Mouse (Mus musculus): Measurements from ENCODE around the gene Kazn. TPM values are rescaled to one million over a fixed set of nuclear protein-coding genes. Genes with fewer than 3 reads are reported as not detected.

The Kazn gene
- total and polyA plus RNA-seq, 3 experiments: 1.3 to 9.7 (median 4.2) TPM

- no peak for TF ChIP-seq MAX (IDR thresholded peaks at IDR 0.05; ENCODE audit: low read length)
- TF ChIP-seq E2F4 (IDR thresholded peaks at IDR 0.05; ENCODE audit: insufficient replicate concordance, low read depth, low read length): no peak
- no peak for TF ChIP-seq CHD1 (IDR thresholded peaks at IDR 0.05; ENCODE audit: low read depth, low read length)
- no peak for TF ChIP-seq ZNF384 (IDR thresholded peaks at IDR 0.05; ENCODE audit: low read depth, low read length)
- no peak for TF ChIP-seq ZMIZ1 (IDR thresholded peaks at IDR 0.05; ENCODE audit: low read depth, low read length)
- no peak for TF ChIP-seq HCFC1 (IDR thresholded peaks at IDR 0.05; ENCODE audit: low read depth, low read length)
- no peak for TF ChIP-seq USF2 (conservative IDR thresholded peaks at IDR 0.05; ENCODE audit: low read depth, low read length)
- TF ChIP-seq IRF4 (IDR thresholded peaks at IDR 0.05; ENCODE audit: low read depth, low read length): no peak
- TF ChIP-seq ZC3H11A (IDR thresholded peaks at IDR 0.05; ENCODE audit: low read depth, low read length): no peak
- TF ChIP-seq MAZ (IDR thresholded peaks at IDR 0.05; ENCODE audit: low read depth, low read length): no peak
- Histone ChIP-seq H3K27me3 (replicated peaks) (no peaks in the 10 kb centered on the region), H3K79me2 (replicated peaks; ENCODE audit: control insufficient read depth, extremely low read depth, insufficient read depth, poor library complexity, severe bottlenecking) (no peaks in the 10 kb centered on the region), H3K36me3 (replicated peaks in 1 of 2; ENCODE audit: control insufficient read depth in 1 of 2, insufficient read depth in 1 of 2, low read length in 1 of 2) (peaks cover 0 to 2% of the 10 kb centered on the region in 2 experiments), H3K4me1 (ENCODE audit: control insufficient read depth in 1 of 2, insufficient read depth in 2 of 2) (peaks cover 0 to 8% of the 10 kb centered on the region in 2 experiments; a peak in 2 of 4 replicates), H3K27ac (ENCODE audit: insufficient read depth, low read depth) (no peak overlapping the region), H3K9ac (ENCODE audit: insufficient read depth, low read depth) (no peak overlapping the region), H3K9me3 (replicated peaks; ENCODE audit: low read length) (no peaks in the 10 kb centered on the region), H3K4me2 (ENCODE audit: insufficient read depth, low read depth, poor library complexity, severe bottlenecking) (no peak overlapping the region), H3K4me3 (replicated peaks in 1 of 3; ENCODE audit: low read depth in 2 of 3, low read length in 2 of 3, poor library complexity in 1 of 3) (no peak overlapping the region)
- in situ Hi-C loops (cut with MboI; ENCODE audit: low pct_ligation_motif_present, low pct_unique_long_range_greater_than_20kb, low sequenced_read_pairs) (no loop called here), dilution Hi-C loops (cut with MboI; ENCODE audit: extremely low pct_ligation_motif_present, extremely low pct_unique_long_range_greater_than_20kb, low sequenced_read_pairs) (no loop called here)
- no peak for DNase-seq (ENCODE audit: extremely low read depth)
Measured at GRCm38 (mm10) chr4:142060455-142061378, 178.5 kb downstream of the Kazn start.

GRCm38 (mm10) chr4:142059841-142060193 lies 179.4 kb downstream of the Kazn start:
- no peak overlapping the region for H3K4me2 ChIP-seq (ENCODE audit: insufficient read depth, low read depth, poor library complexity, severe bottlenecking)
- no peak overlapping the region for H3K4me3 ChIP-seq (replicated peaks in 1 of 3; ENCODE audit: low read depth in 2 of 3, low read length in 2 of 3, poor library complexity in 1 of 3)
- in situ Hi-C loops (cut with MboI; ENCODE audit: low pct_ligation_motif_present, low pct_unique_long_range_greater_than_20kb, low sequenced_read_pairs) (no loop called here), dilution Hi-C loops (cut with MboI; ENCODE audit: extremely low pct_ligation_motif_present, extremely low pct_unique_long_range_greater_than_20kb, low sequenced_read_pairs) (no loop called here)
- no peaks in the 10 kb centered on the region for H3K27me3 ChIP-seq (replicated peaks)
- H3K9ac ChIP-seq (ENCODE audit: insufficient read depth, low read depth): no peak overlapping the region
- no peak overlapping the region for H3K27ac ChIP-seq (ENCODE audit: insufficient read depth, low read depth)
- no peak for TF ChIP-seq POLR2A (IDR thresholded peaks at IDR 0.05; ENCODE audit: low read depth, low read length)
- no peak for TF ChIP-seq POLR2AphosphoS2 (IDR thresholded peaks at IDR 0.05; ENCODE audit: low read depth, low read length)
- no peak for TF ChIP-seq IRF4 (IDR thresholded peaks at IDR 0.05; ENCODE audit: low read depth, low read length)
- TF ChIP-seq CTCF (conservative IDR thresholded peaks at IDR 0.05 in 1 of 2, IDR thresholded peaks at IDR 0.05 in 1 of 2; ENCODE audit: low read depth in 2 of 2, low read length in 2 of 2): no peak
- TF ChIP-seq JUND (conservative IDR thresholded peaks at IDR 0.05; ENCODE audit: low read depth, low read length): no peak
- TF ChIP-seq USF1 (IDR thresholded peaks at IDR 0.05; ENCODE audit: low read depth, low read length): no peak
- TF ChIP-seq E2F4 (IDR thresholded peaks at IDR 0.05; ENCODE audit: insufficient replicate concordance, low read depth, low read length): no peak
- no peak for TF ChIP-seq KAT2A (IDR thresholded peaks at IDR 0.05; ENCODE audit: insufficient replicate concordance, low read length)
- no peak for TF ChIP-seq MXI1 (IDR thresholded peaks at IDR 0.05; ENCODE audit: low read depth, low read length)
- TF ChIP-seq UBTF (IDR thresholded peaks at IDR 0.05; ENCODE audit: low read depth, low read length): no peak
- TF ChIP-seq JUN (IDR thresholded peaks at IDR 0.05; ENCODE audit: insufficient read depth, low read depth, low read length): no peak
- no peak for TF ChIP-seq BHLHE40 (IDR thresholded peaks at IDR 0.05; ENCODE audit: low read depth, low read length)
- no peak for TF ChIP-seq MAX (IDR thresholded peaks at IDR 0.05; ENCODE audit: low read length)
- TF ChIP-seq RAD21 (IDR thresholded peaks at IDR 0.05; ENCODE audit: low read depth, low read length): no peak
- no peak for TF ChIP-seq ZMIZ1 (IDR thresholded peaks at IDR 0.05; ENCODE audit: low read depth, low read length)
- TF ChIP-seq USF2 (conservative IDR thresholded peaks at IDR 0.05; ENCODE audit: low read depth, low read length): no peak
- TF ChIP-seq HCFC1 (IDR thresholded peaks at IDR 0.05; ENCODE audit: low read depth, low read length): no peak
- peaks cover 0 to 2% of the 10 kb centered on the region in 2 experiments for H3K36me3 ChIP-seq (replicated peaks in 1 of 2; ENCODE audit: control insufficient read depth in 1 of 2, insufficient read depth in 1 of 2, low read length in 1 of 2)
- no peaks in the 10 kb centered on the region for H3K9me3 ChIP-seq (replicated peaks; ENCODE audit: low read length)
- no peak for DNase-seq (ENCODE audit: extremely low read depth)
- no peaks in the 10 kb centered on the region for H3K79me2 ChIP-seq (replicated peaks; ENCODE audit: control insufficient read depth, extremely low read depth, insufficient read depth, poor library complexity, severe bottlenecking)
- H3K4me1 ChIP-seq (ENCODE audit: control insufficient read depth in 1 of 2, insufficient read depth in 2 of 2): peaks cover 0 to 7% of the 10 kb centered on the region in 2 experiments; a peak in 2 of 4 replicates

All from CH12.LX (cell line).